Mouse (Mus musculus): ENCODE measurements at regions not wholly inside any gene's neighbourhood (a gene's known extent, or its start where the extent isn't known, plus 50 kb on each side); places are given as distances from the start of the nearest gene placed in this dataset.
A peak's percentile ranks its signal among the peaks of the same experiment; 100 is the strongest.
"Not testable (repeated sequence)": the region's sequence is repeated elsewhere in the genome, so short reads cannot be mapped to it uniquely, and the experiment has no call there.

DNA sequence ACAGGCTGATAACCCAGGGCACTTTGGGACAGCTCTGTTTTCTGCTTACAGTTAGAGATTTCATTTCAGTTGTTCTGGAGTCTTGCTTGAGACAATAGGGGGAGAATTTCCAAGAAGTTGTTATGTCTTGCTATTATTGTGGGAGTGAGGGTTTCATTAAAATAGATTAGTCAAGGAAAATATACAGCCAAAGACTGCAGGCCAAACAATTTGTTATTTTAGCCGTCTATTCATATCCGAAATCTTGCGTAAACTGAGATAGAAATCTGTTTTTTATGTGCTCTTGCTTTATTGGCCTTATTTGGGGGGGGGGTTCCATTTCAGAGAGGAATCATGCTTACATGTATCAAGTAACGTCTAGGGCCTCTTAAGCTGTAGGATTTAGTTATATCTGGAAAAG, 339.3 kb upstream of the Nrsn1 start:
- DNase-seq (ENCODE audit: low spot score in 2 of 2) = no peak

DNA sequence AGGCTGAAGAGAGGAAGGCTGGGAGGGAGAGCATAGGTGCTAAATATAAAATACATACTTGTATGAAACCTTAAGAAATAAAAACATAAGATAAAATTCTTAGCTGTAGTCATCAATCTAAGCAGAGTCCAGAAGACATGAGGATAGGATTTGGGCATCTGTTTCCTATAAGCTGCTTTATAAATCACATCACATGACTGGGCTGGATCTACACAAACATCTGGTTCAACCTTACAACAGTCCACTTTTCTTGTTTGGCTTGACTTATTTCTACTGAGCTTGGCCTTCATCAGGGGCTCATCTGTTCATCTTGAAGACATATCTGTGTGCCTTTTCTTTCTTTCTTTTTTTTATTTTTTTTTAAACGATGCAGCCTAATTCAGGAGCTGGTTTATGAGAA, 338.9 kb upstream of the Nrsn1 start:
- DNase-seq (ENCODE audit: low spot score in 2 of 2) = no peak

DNA sequence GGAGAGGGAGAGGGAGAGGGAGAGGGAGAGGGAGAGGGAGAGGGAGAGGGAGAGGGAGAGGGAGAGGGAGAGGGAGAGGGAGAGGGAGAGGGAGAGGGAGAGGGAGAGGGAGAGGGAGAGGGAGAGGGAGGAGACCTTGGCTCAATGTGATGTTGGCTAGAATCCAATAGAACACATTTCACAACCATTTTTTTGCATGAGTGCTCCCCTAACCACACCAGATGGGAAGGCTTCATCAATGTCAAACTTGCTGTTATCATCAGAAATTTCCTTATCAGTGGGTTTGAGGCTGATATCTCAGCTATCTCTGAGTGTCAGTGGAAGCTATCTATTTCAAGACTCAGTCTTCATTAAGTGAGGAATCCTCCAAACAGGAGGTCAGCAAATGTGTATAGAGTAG, 331.0 kb upstream of the Nrsn1 start:
- not testable (repeated sequence) for DNase-seq (ENCODE audit: low spot score in 2 of 2)

DNA sequence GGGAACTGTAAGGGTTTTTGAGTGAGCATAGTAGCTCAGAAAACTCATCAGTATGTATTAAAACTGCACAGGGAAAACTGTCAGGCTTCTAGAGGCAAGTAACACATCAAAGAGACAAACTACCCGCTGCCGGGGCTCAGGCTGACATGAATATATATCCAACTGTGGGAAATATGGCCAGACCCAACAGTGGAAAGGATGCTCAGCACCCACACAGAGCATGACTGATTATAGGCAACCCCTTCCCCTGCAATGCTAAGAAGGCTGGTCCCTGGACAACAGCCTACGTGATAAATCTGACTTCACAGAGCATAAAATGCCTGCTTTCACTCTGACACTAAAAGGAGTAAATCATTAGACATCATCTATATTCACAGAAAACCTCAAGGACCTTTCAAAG, 324.3 kb upstream of the Nrsn1 start:
- DNase-seq (ENCODE audit: low spot score in 2 of 2) = no peak

DNA sequence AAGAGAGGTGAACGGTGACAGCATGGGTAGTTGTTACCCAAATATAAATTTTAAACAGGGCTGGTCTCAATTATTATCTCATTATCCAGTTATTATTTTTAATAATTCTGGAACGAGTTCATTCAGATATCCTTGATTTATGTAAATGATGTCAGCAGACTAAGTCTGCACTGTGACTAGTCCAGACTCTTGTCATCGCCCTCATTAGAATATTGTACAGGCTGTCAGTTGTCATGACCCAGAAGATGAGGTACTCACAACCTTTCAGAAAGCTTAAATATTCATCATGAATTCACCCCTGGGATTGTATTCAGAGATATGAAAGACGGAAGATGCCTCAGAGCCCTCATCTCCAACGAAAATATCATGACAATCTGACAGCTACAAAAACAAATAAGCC, 300.3 kb upstream of the Nrsn1 start:
- DNase-seq (ENCODE audit: low spot score in 2 of 2) = no peak

DNA sequence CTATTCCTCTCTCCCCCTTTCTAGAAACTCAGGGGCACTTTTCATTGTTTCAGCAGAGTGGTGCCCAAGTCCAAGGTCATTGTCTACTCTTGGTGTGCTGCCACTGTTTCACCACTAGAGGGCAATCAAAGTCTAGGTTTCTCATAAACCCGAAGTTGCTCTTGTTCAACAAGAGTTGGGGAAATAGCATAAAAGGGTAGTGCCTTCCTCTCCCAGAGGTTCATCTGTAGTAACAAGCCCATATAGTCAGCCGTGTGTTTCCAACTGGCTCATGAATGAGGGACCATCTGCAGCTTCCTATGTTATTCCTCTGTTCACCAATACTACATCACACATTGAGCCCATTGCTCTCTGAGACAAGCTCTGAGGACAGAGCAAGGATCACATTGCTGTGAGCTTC, 292.4 kb upstream of the Nrsn1 start:
- peak; percentile 28 to 66 for DNase-seq (ENCODE audit: low spot score in 2 of 2)

DNA sequence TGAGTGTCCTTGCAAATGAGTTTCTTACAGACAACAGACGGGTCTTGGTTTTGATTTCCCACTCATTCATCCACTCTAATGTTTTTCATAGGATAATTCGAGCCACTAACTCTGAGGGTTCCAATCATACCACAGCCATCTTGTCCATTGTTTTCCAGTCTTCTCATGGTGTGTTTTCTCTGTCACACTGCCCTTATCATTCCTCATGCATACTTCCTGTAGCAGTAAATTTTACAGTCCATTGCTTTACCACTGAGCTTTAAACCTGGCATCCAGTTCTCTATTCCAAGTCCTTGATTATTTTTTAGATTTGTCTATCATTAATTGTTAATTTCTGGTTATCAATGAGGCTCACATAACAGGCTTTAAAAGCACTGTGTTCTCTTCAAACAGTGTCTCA, 290.0 kb upstream of the Nrsn1 start:
- no peak for DNase-seq (ENCODE audit: low spot score in 2 of 2)

DNA sequence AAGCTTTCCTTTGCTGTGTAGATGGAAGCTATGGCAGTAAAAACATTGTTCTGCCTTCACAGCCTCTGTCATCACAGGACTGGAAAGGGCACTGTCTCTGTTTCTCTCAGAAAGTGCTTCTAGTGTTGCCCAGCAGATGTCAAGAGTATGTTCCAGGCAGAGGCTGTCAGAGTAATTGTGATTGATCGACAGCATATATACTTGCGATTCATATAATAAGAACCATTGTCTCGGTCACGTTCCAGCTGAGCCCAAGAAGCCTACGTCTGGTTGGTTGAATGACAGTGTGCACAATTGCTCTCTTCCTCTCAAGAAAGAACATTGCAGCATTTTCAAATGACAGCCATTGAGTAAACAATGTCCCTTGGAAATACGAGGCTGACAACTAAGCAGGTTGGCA, 284.7 kb upstream of the Nrsn1 start:
- DNase-seq (ENCODE audit: low spot score in 2 of 2) = no peak

DNA sequence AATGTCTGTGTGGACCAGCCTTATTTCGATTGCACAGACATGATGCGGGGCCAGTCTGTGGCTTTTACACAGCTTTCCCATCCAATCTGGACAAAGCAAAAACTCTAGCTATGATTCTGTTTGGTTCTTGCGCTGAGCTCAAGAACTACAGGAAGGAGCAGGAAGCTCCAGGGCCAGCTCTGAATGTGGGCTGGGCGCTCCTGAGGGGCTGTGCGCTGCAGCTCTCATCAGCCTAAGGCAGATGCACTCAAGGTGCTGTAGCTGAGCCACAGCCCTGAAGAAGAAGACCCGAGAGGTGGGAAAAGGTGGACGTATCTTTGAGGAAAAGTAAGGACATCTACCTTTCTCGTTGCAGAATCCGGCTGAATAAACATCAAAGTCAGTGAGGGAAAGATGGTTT, 278.2 kb upstream of the Nrsn1 start:
- DNase-seq (ENCODE audit: low spot score in 2 of 2) = no peak

DNA sequence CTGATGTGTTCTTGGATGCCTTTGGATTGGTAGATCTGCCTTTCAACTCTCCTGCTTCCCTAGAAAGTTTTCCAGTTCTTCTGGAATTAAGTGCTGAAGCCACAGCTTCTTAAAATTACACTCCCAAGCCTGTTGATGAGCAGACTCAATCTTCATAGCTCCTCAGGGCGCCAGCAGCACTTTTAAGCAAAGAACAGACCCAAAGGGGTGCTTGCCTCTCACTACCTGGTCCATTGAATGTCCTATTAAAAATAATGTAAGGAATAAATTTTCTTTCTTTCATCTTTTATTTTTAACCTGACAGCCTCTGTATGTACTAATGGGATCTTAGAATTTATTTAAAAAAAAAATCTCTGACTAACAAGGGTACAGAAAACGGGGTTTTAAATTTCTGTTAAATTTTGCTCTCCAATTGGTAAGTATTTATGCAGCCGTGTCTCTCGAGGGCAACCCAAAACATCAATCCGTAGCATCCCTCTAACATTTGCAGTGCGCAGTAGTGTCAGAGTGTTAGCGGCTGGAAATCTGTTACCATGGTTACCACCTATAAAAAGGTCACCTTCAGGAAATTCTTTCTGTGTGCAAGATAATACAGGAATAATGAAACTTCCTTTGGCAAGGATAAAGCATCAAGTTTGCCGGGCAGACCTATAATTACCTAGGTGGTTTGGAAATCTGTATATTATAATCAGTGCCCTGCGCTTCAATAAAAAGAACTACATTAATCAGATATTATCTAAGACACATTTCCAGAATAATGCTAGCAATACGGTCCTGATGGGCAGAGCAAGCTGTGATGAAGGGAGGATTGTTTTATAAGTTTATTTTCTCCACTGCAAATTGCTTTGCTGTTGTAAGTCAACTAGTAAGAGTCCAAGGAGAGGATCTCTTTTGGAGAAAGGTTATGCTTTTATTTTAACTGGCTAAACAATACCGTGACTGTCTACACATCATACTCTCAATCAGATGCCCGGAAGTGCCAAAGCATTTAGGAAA, 277.1 kb upstream of the Nrsn1 start:
- DNase-seq (ENCODE audit: low spot score in 2 of 2) = no peak

DNA sequence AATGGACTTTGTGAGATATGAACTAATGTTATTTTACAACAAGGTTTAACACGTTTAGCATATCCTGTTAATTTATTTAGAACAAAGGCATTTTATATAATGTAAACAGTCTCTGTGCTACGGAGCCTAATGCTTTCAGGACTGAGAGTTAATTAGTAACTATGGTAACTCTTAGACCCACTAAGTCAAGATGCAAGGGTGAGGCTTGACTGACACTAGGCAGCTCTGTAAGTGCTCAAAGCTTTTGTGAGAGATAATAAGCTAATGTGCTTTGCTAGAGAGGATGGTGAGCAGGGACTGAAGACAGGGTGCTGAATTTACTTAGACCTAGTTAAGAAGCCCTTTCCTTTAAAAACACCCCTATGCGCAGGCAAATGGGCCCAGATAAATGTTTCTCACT, 253.8 kb upstream of the Nrsn1 start:
- no peak for DNase-seq (ENCODE audit: low spot score in 2 of 2)

DNA sequence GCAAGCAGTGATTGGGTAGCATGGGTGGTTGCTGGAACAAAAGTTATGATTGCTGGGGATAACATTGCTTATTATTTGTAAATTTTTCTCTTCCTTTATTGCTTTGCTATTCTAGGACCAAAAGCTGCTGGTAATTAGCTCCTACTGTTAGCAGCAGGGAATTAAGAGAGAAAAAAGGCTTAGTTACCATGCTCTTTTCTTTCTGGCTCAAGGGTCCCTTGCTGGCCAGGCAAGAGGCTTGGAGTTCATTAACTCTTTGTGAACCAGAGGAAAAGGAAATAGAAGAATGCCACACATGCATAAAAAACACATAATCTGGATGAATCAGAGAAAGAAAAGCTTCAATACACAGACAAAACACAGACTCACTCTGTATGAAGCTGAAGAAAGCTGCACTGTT, 237.1 kb upstream of the Nrsn1 start:
- DNase-seq (ENCODE audit: low spot score in 2 of 2) = no peak

DNA sequence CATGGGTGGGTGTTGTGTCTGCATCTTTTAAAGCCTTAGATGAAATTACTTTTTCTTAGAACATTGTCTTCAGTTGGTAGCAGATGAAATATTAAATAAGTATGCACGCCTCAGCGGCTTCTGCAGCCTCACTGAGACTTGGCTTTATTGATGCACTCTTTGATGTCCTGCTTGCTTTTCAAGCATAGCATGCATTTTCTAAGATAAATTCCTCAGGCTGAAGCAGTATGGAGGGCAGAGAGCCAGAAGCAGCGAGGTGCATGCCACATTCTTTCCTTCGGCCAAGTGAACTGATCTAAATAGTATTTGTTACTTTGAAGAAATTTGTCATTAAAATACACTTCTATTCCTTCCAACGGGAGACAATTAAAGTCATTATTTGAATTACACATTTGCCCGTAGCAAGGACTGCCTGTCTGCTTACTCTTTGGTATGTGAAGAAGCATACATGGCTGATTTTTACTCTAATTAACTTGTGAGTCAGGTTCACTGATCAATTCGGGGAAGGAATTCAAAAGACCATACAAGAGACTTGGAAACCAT, 224.3 kb upstream of the Nrsn1 start:
- DNase-seq (ENCODE audit: low spot score in 2 of 2) = no peak

DNA sequence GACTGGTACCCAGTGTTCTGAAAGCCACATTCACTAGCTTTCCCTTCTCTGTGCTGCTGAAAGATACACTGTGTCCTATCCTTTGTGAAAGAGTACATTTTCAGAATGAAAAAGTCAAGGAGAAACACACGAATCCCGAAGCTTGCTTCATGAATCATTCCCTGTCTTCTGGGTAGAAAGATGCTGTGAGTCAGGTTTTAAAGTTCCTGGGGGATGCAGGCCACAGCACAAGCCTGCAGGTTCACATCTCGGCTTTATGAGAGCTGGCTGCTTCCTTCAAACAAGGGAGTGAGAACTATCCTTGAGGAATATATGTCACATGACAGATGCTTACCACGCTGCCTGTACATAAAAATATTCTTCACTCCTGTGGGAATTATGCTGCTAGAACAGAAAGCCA, 219.7 kb upstream of the Nrsn1 start:
- peak in 1 of 2 experiments; percentile 13 for DNase-seq (ENCODE audit: low spot score in 2 of 2)

DNA sequence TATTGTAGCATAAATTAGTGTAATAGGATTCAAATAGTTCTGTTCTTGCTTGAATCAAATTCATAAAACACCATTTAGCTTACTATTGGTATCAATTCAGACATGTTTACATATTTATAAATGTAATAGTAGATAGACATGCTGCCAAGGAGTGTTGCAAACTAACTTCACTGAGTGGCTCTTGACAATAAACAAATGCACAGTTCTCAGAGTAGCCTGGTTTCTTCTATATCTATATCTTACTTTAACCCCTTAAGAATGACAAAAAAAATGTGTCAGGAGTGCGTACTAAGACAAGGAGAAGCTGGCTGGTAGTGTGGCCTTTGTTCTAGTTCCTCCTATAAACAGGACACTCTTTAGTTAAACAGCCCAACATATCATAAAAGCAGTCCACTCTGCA, 213.0 kb upstream of the Nrsn1 start:
- DNase-seq (ENCODE audit: low spot score in 2 of 2) = no peak

DNA sequence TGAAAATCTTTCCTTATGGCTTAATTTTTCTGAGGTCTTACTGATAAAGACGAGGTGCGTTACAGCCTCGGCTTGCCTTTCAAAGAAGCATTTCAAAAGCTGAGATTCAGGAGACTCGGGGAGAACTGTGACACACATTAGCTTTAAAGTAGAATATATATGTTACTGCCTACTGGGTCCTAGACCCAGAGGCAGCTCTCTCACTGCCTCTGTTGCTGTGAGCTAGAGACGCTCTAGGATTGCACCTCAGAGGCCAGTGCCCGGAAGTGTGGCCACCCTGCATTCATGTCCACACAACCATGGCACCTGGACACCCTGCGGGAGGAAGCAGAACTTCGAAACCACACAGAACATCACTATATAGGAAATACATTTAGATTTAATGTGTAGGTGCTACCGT, 181.6 kb upstream of the Nrsn1 start:
- no peak for DNase-seq (ENCODE audit: low spot score in 2 of 2)

DNA sequence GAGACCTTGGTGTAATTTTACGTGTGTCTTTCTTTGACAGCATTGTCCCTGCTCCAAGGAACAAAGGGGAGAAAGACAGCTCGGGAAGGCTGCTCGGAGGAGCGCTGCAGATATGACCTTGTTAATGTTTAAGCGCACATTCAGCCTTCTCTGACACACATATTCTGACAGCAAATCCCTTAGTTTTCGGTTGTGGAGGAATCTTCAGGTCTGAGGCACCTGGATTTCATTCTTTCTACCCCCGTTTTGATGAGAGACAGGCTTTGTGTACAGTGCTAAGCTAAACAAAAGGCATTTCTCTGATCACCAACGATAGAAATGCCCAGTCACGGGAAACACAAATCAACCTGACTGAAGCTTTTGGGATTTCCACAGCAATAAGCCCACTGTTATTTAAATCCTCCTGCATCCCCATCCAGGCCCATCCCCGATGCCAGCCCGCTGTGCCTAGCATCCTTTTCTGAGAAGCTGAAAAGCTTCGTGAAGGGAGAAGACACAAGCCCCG, 181.1 kb upstream of the Nrsn1 start:
- no peak for DNase-seq (ENCODE audit: low spot score in 2 of 2)

DNA sequence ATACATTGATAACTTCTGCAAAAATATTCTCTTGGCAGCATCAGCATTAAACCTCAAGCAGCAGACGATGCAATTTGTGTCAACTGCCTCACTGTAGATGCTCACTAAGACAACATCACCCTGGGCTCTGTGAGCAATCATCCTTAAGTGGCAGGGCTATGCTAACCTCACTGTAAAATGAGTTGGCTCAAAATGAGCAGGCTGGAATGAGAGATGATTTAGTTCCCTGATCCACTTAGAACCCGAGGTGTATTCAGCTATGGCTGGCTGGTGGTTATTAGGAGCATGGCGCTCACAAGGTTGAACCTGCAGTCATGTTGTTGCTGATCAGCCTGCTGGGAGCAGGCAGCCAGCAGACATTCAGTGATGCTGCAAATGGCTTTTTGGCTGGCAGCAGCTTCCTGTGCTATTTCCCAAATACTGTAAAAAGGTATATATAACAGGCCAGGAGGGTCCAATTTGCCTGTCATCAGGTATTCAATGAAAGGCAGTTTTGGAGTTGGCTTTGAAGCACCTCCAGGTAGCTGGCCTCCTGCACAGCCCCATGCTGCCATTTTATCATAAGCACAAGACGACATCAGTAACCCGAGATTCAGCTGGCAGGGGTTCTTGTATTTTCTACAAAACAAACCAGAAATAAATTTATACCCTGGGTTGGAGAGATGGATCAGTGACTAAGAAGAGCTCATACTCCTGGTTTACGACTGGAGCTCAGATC, 159.6 kb upstream of the Nrsn1 start:
- DNase-seq (ENCODE audit: low spot score in 2 of 2) = no peak

DNA sequence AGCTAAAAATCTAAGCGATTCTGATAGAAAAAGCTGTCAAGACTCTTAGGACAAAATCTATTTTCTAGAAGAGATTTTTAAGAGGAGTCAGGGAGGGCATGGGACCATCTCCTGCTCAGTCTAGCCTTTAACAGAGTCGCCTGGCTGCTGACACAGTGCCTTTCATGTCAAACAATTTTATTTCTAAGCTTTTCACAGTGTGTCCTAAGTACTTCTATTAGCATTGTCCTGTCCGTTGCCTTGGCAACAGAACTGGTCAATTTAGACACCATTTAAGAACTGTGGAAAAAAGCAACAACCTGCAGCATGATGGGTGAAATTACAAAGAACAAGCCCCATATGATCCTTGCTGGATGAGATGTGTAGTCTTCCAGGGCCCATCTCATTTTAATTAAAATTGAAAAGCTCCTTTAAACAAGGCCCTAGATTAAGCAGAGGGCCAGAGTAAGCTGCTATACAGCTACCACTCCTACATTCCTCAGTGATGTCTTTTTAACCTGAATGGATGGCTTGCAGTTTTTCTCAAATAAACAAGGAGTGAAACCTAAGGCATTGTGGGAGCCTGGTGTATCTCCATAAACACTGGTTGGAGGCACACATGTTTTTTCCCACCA, 133.0 kb upstream of the Nrsn1 start:
- DNase-seq (ENCODE audit: low spot score in 2 of 2) = no peak

DNA sequence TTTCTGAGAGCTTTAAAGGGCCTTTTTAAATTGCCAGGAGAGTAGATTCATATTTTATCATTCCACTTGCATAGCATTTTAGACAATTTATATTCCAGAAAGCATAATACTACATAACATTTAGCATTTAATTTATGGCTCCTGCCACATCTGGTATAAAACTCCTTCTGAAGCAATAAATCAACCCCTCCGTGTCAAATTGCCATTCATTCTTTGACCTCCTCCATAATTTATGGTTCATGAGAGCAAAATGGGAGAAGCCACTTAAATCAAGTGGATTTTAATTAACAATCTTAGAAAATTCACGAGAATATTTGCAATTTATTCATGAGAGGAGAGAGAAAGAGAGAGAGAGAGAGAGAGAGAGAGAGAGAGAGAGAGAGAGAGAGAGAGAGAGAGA, 132.4 kb upstream of the Nrsn1 start:
- no peak for DNase-seq (ENCODE audit: low spot score in 2 of 2)

DNA sequence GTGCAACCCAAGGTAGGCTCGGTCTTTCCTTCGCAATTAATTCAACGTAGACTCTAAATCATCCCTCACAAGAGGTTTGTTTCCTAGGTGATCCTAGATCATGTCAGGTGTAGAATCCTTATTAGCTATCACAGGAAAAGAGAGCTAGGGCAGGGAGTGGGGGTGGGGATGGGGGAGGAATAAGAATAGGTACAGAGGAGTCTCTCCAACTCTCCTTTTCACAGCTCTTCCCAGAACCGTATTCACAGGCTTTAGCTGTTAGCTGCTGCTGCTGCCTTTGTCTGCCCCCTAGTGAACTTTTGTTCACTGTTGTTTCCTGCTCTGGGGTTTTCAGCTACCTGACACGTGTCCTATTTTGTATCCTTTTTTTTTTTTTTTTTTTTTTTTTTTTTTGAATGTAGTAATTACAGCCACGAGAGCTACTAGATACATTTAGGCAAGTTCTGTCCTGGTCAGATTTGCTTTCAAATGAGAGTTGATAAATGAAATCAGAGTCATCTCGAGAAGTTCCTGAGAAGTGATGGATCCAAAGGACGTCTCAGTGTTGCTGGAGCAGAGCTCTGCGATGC, 131.7 kb upstream of the Nrsn1 start:
- DNase-seq (ENCODE audit: low spot score in 2 of 2) = no peak

All from layer of hippocampus, postnatal 14 days (tissue).